Mouse (Mus musculus): Measurements from ENCODE around the gene Gss.

GRCm38 (mm10) chr2:155552949-155553354 lies 39.7 kb downstream of the Gss start:
- no peak for TF ChIP-seq GATA1 (IDR thresholded peaks at IDR 0.05; ENCODE audit: low read length)
- TF ChIP-seq TAL1 (IDR thresholded peaks at IDR 0.05; ENCODE audit: low read length), result no peak
